Mouse (Mus musculus) intestine, embryonic 14.5 days (tissue): Measurements from ENCODE around the gene Olfr605. TPM values are rescaled to one million over a fixed set of nuclear protein-coding genes. Genes with fewer than 3 reads are reported as not detected.

ENCODE experiments used
- microRNA-seq: library from miRNA; unstranded; fragments of <30 nt; microRNA quantifications from one replicate; pipeline ENCODE4, GENCODE M21; 2016
- polyA plus RNA-seq: library from polyadenylated mRNA; unstranded; fragments of >200 nt; fragmentation: Nextera tagmentation; extraction: Ambion mirVana; gene quantifications from 2 replicates; pipeline ENCODE4 v1.2.1, GENCODE M21; 2014

Gene Olfr605
- polyA plus RNA-seq, 1 experiment from 2014 or later, result not detected

Small RNA genes lying within 50 kb of the gene (microRNA-seq; reads per million reads assigned to microRNA genes)
- not detected for gene Gm25774

Other genes with a start within 250 kb of the Olfr605 start
- gene Olfr593, start 233.6 kb downstream of the Olfr605 start, polyA plus RNA-seq, result not detected in 2 replicates
- not detected in 2 replicates for gene Olfr594, start 228.4 kb downstream of the Olfr605 start, polyA plus RNA-seq
- not detected in 2 replicates for gene Usp17ld, start 192.9 kb downstream of the Olfr605 start, polyA plus RNA-seq
- not detected in 2 replicates for gene Olfr596, start 139.8 kb downstream of the Olfr605 start, polyA plus RNA-seq
- not detected in 2 replicates for gene Olfr597, start 129.1 kb downstream of the Olfr605 start, polyA plus RNA-seq
- gene Olfr598, start 121.9 kb downstream of the Olfr605 start, polyA plus RNA-seq, result not detected in 2 replicates
- gene Olfr599, start 109.5 kb downstream of the Olfr605 start, polyA plus RNA-seq, result not detected in 2 replicates
- not detected in 2 replicates for gene Olfr600, start 95.8 kb downstream of the Olfr605 start, polyA plus RNA-seq
- not detected in 2 replicates for gene Olfr601, start 82.8 kb downstream of the Olfr605 start, polyA plus RNA-seq
- gene Olfr603, start 59.3 kb downstream of the Olfr605 start, polyA plus RNA-seq, result not detected in 2 replicates
- not detected in 2 replicates for gene Usp17lc, start 30.4 kb downstream of the Olfr605 start, polyA plus RNA-seq
- gene Olfr606, start 3.6 kb upstream of the Olfr605 start, polyA plus RNA-seq, result not detected in 2 replicates
- gene Olfr607, start 18.7 kb upstream of the Olfr605 start, polyA plus RNA-seq, result not detected in 2 replicates
- not detected in 2 replicates for gene Olfr608, start 24.4 kb upstream of the Olfr605 start, polyA plus RNA-seq
- gene Olfr609, start 52.6 kb upstream of the Olfr605 start, polyA plus RNA-seq, result not detected in 2 replicates
- not detected in 2 replicates for gene Olfr610, start 66.7 kb upstream of the Olfr605 start, polyA plus RNA-seq
- not detected in 2 replicates for gene Olfr611, start 75.4 kb upstream of the Olfr605 start, polyA plus RNA-seq
- gene Olfr612, start 97.3 kb upstream of the Olfr605 start, polyA plus RNA-seq, result not detected in 2 replicates
- gene Olfr613, start 102.6 kb upstream of the Olfr605 start, polyA plus RNA-seq, result not detected in 2 replicates
- gene Olfr615, start 110.6 kb upstream of the Olfr605 start, polyA plus RNA-seq, result not detected in 2 replicates
- gene Olfr616, start 123.7 kb upstream of the Olfr605 start, polyA plus RNA-seq, result not detected in 2 replicates
- gene Olfr617, start 127.6 kb upstream of the Olfr605 start, polyA plus RNA-seq, result not detected in 2 replicates
- gene Olfr618, start 144.7 kb upstream of the Olfr605 start, polyA plus RNA-seq, result not detected in 2 replicates
- gene Olfr619, start 155.1 kb upstream of the Olfr605 start, polyA plus RNA-seq, result not detected in 2 replicates
- not detected in 2 replicates for gene Olfr620, start 167.1 kb upstream of the Olfr605 start, polyA plus RNA-seq
- gene Olfr622, start 197.3 kb upstream of the Olfr605 start, polyA plus RNA-seq, result not detected in 2 replicates
- not detected in 2 replicates for gene Olfr623, start 218.3 kb upstream of the Olfr605 start, polyA plus RNA-seq
- gene Olfr624, start 225.8 kb upstream of the Olfr605 start, polyA plus RNA-seq, result 0.03 TPM in 1 of 2 replicates, not detected in the other
- not detected in 2 replicates for gene Olfr625-ps1, start 237.3 kb upstream of the Olfr605 start, polyA plus RNA-seq